ENCODE assay signal across 24 mouse cellular contexts in the genomic region with DNA sequence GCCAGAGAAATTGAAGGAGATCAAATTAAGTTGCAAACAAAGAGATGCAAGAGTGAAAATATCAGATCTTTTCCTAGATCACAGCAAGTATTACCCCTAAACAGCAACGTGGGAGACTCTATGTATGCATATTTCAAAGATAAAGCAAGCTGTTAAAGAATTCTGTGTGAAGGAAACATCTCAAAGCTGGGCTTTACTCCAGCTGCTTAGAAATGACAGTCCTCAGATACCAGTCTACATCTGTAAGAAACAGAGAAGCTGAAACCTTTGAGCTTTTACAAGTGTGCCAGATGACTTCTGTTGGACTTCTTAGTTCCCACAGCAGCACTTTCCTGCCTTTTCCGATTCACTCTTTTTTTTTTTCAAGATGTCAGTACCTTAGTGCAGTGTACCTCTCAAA.
"Had no signal": no experiment of that assay in that cellular context is flagged by ENCODE, and none has a peak within 500 bp of the region (broad histone marks: within the 10 kb centered on the region; RNA-seq: fewer than 3 reads in every experiment).

No protein-coding gene starts in this region.

- ATAC-seq: intestine, embryonic 15.5 days; liver, embryonic 12.5 days; midbrain, embryonic 15.5 days had no signal

- DNase-seq: kidney, adult 11 months; kidney, adult 8-10 months; kidney, postnatal 10 days; kidney, postnatal 36 days; layer of hippocampus, postnatal 36 days; liver; lung, postnatal 14 days; right cerebral cortex, adult 18-20 months; right cerebral cortex, postnatal 14 days; right cerebral cortex, postnatal 4 days; thymus, adult 18-20 months; thymus, postnatal 36 days had no signal

- H3K9me3 ChIP-seq: intestine, embryonic 15.5 days; kidney, embryonic 15.5 days; limb, embryonic 10.5 days; limb, embryonic 13.5 days; liver, embryonic 12.5 days; liver, embryonic 15.5 days; midbrain, embryonic 12.5 days; midbrain, embryonic 15.5 days; neural tube, embryonic 12.5 days; neural tube, embryonic 15.5 days; stomach, embryonic 15.5 days had no signal

- H3K9ac ChIP-seq: intestine, embryonic 15.5 days; kidney, embryonic 15.5 days; limb, embryonic 13.5 days; liver, embryonic 12.5 days; liver, embryonic 15.5 days; midbrain, embryonic 12.5 days; midbrain, embryonic 15.5 days; neural tube, embryonic 12.5 days; neural tube, embryonic 15.5 days; stomach, embryonic 15.5 days had no signal

- H3K36me3 ChIP-seq: intestine, embryonic 15.5 days; kidney, embryonic 15.5 days; limb, embryonic 10.5 days; limb, embryonic 13.5 days; liver, embryonic 12.5 days; liver, embryonic 15.5 days; midbrain, embryonic 12.5 days; midbrain, embryonic 15.5 days; neural tube, embryonic 12.5 days; neural tube, embryonic 15.5 days; stomach, embryonic 15.5 days had no signal

- H3K27ac ChIP-seq: intestine, embryonic 15.5 days; kidney, embryonic 15.5 days; limb, embryonic 10.5 days; limb, embryonic 13.5 days; liver, embryonic 12.5 days; liver, embryonic 15.5 days; macrophage; midbrain, embryonic 12.5 days; midbrain, embryonic 15.5 days; neural tube, embryonic 12.5 days; neural tube, embryonic 15.5 days; stomach, embryonic 15.5 days had no signal

- H3K4me1 ChIP-seq: intestine, embryonic 15.5 days; kidney, embryonic 15.5 days; limb, embryonic 10.5 days; limb, embryonic 13.5 days; liver, embryonic 12.5 days; liver, embryonic 15.5 days; midbrain, embryonic 12.5 days; midbrain, embryonic 15.5 days; neural tube, embryonic 12.5 days; neural tube, embryonic 15.5 days; stomach, embryonic 15.5 days had no signal

- H3K27me3 ChIP-seq: intestine, embryonic 15.5 days; kidney, embryonic 15.5 days; limb, embryonic 13.5 days; liver, embryonic 12.5 days; liver, embryonic 15.5 days; midbrain, embryonic 12.5 days; midbrain, embryonic 15.5 days; neural tube, embryonic 12.5 days; neural tube, embryonic 15.5 days; stomach, embryonic 15.5 days had no signal

- H3K4me3 ChIP-seq: intestine, embryonic 15.5 days; kidney, embryonic 15.5 days; limb, embryonic 10.5 days; limb, embryonic 13.5 days; liver, embryonic 12.5 days; liver, embryonic 15.5 days; midbrain, embryonic 12.5 days; midbrain, embryonic 15.5 days; neural tube, embryonic 12.5 days; neural tube, embryonic 15.5 days; stomach, embryonic 15.5 days had no signal

- H3K4me2 ChIP-seq: intestine, embryonic 15.5 days; kidney, embryonic 15.5 days; limb, embryonic 13.5 days; liver, embryonic 12.5 days; liver, embryonic 15.5 days; midbrain, embryonic 12.5 days; midbrain, embryonic 15.5 days; neural tube, embryonic 12.5 days; neural tube, embryonic 15.5 days; stomach, embryonic 15.5 days had no signal
